Mouse (Mus musculus): ENCODE results near the gene Lrpap1. TPM values are rescaled to one million over a fixed set of nuclear protein-coding genes. Genes with fewer than 3 reads are reported as not detected.

Gene Lrpap1
- polyA plus RNA-seq, 1 experiment from 2014 or later, result 67.0 TPM

DNA sequence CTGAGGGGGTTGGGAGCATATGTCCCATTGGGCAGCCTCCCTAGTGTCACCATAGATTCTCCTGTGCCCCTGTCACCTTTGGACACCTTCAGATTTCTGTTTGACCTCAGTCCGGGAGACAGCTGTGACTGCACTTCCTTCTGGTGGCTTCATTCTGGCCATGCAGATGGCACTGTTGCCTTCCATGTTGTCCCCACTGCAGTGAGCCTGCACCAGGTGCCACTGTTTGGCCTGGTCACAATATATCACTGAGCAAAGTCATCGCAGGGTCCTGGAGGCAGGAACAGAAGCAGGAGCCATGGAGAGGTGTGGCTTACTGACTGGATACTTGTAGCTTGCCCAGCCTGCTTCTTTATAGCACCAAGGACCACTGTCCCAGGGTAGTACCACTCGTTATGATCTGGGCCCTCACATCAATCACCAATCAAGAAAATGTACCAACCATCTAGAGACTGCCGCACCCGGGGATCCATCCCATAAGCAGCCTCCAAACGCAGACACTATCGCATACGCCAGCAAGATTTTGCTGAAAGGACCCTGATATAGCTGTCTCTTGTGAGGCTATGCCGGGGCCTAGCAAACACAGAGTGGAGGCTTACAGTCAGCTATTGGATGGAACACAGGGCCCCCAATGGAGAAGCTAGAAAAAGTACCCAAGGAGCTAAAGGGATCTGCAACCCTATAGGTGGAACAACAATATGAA, 26.9 kb upstream of the Lrpap1 start:
- H3K36me3 ChIP-seq (ENCODE audit: control insufficient read depth, insufficient read depth, low read length), result no peaks in the 10 kb centered on the region
- H3K4me3 ChIP-seq (ENCODE audit: low read depth, low read length), result no peak overlapping the region
- 93% methylated on average over 9 of the region's 9 CpGs for WGBS
- no peak for ATAC-seq (ENCODE audit: insufficient number of reproducible peaks, low FRiP score, low TSS enrichment, low read depth)
- no peaks in the 10 kb centered on the region for H3K27me3 ChIP-seq (ENCODE audit: control insufficient read depth, insufficient read depth, low read length)
- H3K9me3 ChIP-seq (ENCODE audit: control insufficient read depth, low read length), result no peaks in the 10 kb centered on the region
- no peak overlapping the region for H3K27ac ChIP-seq (replicated peaks; ENCODE audit: low read depth, low read length)
- no peak overlapping the region for H3K4me2 ChIP-seq (ENCODE audit: low read depth, severe bottlenecking)
- no peaks in the 10 kb centered on the region for H3K4me1 ChIP-seq (ENCODE audit: control insufficient read depth, insufficient read depth, low read length)
- DNase-seq (ENCODE audit: low spot score), result no peak
- no peak overlapping the region for H3K9ac ChIP-seq (ENCODE audit: low read length)

DNA sequence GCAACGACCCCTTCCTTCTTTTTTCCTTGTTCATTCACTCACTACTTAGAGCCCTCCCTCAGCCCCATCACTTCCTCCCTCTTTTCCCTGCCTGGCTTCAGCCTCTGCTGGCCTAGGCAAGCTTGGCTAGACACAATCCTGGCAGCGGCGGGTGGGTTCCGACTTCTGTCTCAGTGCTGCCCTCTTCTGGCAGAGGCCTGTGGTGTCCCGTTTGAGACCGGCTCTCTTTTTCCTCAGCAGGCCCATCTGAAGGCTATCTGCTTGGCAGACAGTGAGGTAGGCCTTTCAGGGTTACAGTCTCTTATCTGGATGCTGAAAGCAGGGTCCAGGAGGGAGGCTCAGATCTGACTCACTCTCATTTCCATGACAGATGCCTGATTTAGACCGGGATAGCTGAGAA, 26.2 kb upstream of the Lrpap1 start:
- Histone ChIP-seq H3K9ac (ENCODE audit: low read length) (no peak overlapping the region), H3K27me3 (ENCODE audit: control insufficient read depth, insufficient read depth, low read length) (no peaks in the 10 kb centered on the region), H3K36me3 (ENCODE audit: control insufficient read depth, insufficient read depth, low read length) (no peaks in the 10 kb centered on the region), H3K4me1 (ENCODE audit: control insufficient read depth, insufficient read depth, low read length) (no peaks in the 10 kb centered on the region), H3K4me2 (ENCODE audit: low read depth, severe bottlenecking) (no peak overlapping the region), H3K27ac (replicated peaks; ENCODE audit: low read depth, low read length) (no peak overlapping the region), H3K4me3 (ENCODE audit: low read depth, low read length) (no peak overlapping the region), H3K9me3 (ENCODE audit: control insufficient read depth, low read length) (no peaks in the 10 kb centered on the region)
- peak; percentile 90 for DNase-seq (ENCODE audit: low spot score)
- ATAC-seq (ENCODE audit: insufficient number of reproducible peaks, low FRiP score, low TSS enrichment, low read depth), result no peak
- 4% methylated on average over 7 of the region's 7 CpGs for WGBS

DNA sequence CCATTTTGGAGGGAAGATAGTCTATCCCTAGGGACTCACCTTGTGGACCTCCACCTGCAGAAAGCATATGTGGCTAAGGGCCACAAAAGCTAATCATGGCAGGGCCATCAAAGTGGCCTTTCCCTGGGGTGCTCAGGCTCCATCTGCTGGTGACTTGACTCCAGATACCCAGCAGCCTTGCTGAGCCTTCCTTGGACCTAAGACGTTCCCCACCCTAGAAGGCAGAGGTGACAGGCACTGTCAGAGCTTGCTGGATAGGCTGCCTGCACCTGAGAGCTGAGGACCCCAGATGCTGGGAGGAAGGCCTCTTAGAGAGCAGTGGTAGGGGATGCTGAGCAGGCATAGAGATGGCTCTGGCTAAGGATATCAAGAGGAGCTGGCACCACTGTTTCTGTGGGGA, 25.7 kb upstream of the Lrpap1 start:
- ATAC-seq (ENCODE audit: insufficient number of reproducible peaks, low FRiP score, low TSS enrichment, low read depth) (0 out of 2 replicates have a peak, but pooled peaks have one; percentile 21), DNase-seq (ENCODE audit: low spot score) (no peak)
- H3K27me3 ChIP-seq (ENCODE audit: control insufficient read depth, insufficient read depth, low read length), result no peaks in the 10 kb centered on the region
- no peaks in the 10 kb centered on the region for H3K4me1 ChIP-seq (ENCODE audit: control insufficient read depth, insufficient read depth, low read length)
- no peaks in the 10 kb centered on the region for H3K36me3 ChIP-seq (ENCODE audit: control insufficient read depth, insufficient read depth, low read length)
- H3K27ac ChIP-seq (replicated peaks; ENCODE audit: low read depth, low read length), result no peak overlapping the region
- H3K9me3 ChIP-seq (ENCODE audit: control insufficient read depth, low read length), result no peaks in the 10 kb centered on the region
- no peak overlapping the region for H3K4me2 ChIP-seq (ENCODE audit: low read depth, severe bottlenecking)
- 22% methylated on average over 1 of the region's 1 CpGs for WGBS
- H3K9ac ChIP-seq (ENCODE audit: low read length), result no peak overlapping the region
- H3K4me3 ChIP-seq (ENCODE audit: low read depth, low read length), result no peak overlapping the region

- Histone ChIP-seq H3K9me3 (ENCODE audit: control insufficient read depth, low read length) (no peaks in the 10 kb centered on the region), H3K4me1 (ENCODE audit: control insufficient read depth, insufficient read depth, low read length) (no peaks in the 10 kb centered on the region), H3K36me3 (ENCODE audit: control insufficient read depth, insufficient read depth, low read length) (no peaks in the 10 kb centered on the region), H3K27me3 (ENCODE audit: control insufficient read depth, insufficient read depth, low read length) (no peaks in the 10 kb centered on the region), H3K27ac (replicated peaks; ENCODE audit: low read depth, low read length) (no peak overlapping the region), H3K4me3 (ENCODE audit: low read depth, low read length) (no peak overlapping the region), H3K4me2 (ENCODE audit: low read depth, severe bottlenecking) (no peak overlapping the region), H3K9ac (ENCODE audit: low read length) (no peak overlapping the region)
- DNase-seq (ENCODE audit: low spot score), result no peak
- no peak for ATAC-seq (ENCODE audit: insufficient number of reproducible peaks, low FRiP score, low TSS enrichment, low read depth)
- 86% methylated on average over 7 of the region's 7 CpGs for WGBS
Observed at GRCm38 (mm10) chr5:35129767-35130191, 24.2 kb upstream of the Lrpap1 start.

- Histone ChIP-seq H3K27me3 (ENCODE audit: control insufficient read depth, insufficient read depth, low read length) (no peaks in the 10 kb centered on the region), H3K4me1 (ENCODE audit: control insufficient read depth, insufficient read depth, low read length) (no peaks in the 10 kb centered on the region), H3K27ac (replicated peaks; ENCODE audit: low read depth, low read length) (no peak overlapping the region), H3K36me3 (ENCODE audit: control insufficient read depth, insufficient read depth, low read length) (no peaks in the 10 kb centered on the region), H3K4me2 (ENCODE audit: low read depth, severe bottlenecking) (no peak overlapping the region), H3K9me3 (ENCODE audit: control insufficient read depth, low read length) (no peaks in the 10 kb centered on the region), H3K9ac (ENCODE audit: low read length) (no peak overlapping the region), H3K4me3 (ENCODE audit: low read depth, low read length) (no peak overlapping the region)
- ATAC-seq (ENCODE audit: insufficient number of reproducible peaks, low FRiP score, low TSS enrichment, low read depth) (no peak), DNase-seq (ENCODE audit: low spot score) (no peak)
- WGBS, result 89% methylated on average over 16 of the region's 16 CpGs
Observed at GRCm38 (mm10) chr5:35129208-35129607, 23.6 kb upstream of the Lrpap1 start.

- 62% methylated on average over 8 of the region's 8 CpGs for WGBS
- ATAC-seq (ENCODE audit: insufficient number of reproducible peaks, low FRiP score, low TSS enrichment, low read depth) (no peak), DNase-seq (ENCODE audit: low spot score) (no peak)
- no peaks in the 10 kb centered on the region for H3K27me3 ChIP-seq (ENCODE audit: control insufficient read depth, insufficient read depth, low read length)
- no peaks in the 10 kb centered on the region for H3K4me1 ChIP-seq (ENCODE audit: control insufficient read depth, insufficient read depth, low read length)
- no peaks in the 10 kb centered on the region for H3K36me3 ChIP-seq (ENCODE audit: control insufficient read depth, insufficient read depth, low read length)
- no peaks in the 10 kb centered on the region for H3K9me3 ChIP-seq (ENCODE audit: control insufficient read depth, low read length)
- H3K4me2 ChIP-seq (ENCODE audit: low read depth, severe bottlenecking), result no peak overlapping the region
- no peak overlapping the region for H3K4me3 ChIP-seq (ENCODE audit: low read depth, low read length)
- no peak overlapping the region for H3K9ac ChIP-seq (ENCODE audit: low read length)
- no peak overlapping the region for H3K27ac ChIP-seq (replicated peaks; ENCODE audit: low read depth, low read length)
Observed at GRCm38 (mm10) chr5:35120024-35120423, 14.5 kb upstream of the Lrpap1 start.

DNA sequence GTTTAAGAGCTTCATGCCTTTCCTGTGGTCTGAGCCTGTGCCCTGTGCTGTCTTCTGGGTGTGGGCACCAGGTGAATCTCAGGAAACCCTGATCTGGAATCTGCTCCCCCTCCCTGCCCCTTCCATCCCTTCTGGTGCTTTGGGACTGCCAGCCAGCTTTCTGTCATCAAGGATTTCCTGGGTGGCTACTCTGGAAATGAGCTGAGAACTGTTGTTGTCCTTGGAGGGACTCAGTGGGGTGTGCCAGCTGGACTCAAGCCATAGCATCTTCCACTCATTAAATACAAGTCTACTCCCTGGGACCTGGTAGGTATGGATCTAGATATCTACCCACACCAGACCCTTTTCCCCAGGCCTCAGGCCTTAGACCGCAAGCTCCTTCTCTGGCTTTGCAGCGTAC, 12.9 kb upstream of the Lrpap1 start:
- WGBS, result 82% methylated on average over 2 of the region's 2 CpGs
- Histone ChIP-seq H3K27ac (replicated peaks; ENCODE audit: low read depth, low read length) (no peak overlapping the region), H3K9ac (ENCODE audit: low read length) (no peak overlapping the region), H3K4me1 (ENCODE audit: control insufficient read depth, insufficient read depth, low read length) (no peaks in the 10 kb centered on the region), H3K4me3 (ENCODE audit: low read depth, low read length) (no peak overlapping the region), H3K9me3 (ENCODE audit: control insufficient read depth, low read length) (no peaks in the 10 kb centered on the region), H3K36me3 (ENCODE audit: control insufficient read depth, insufficient read depth, low read length) (no peaks in the 10 kb centered on the region), H3K4me2 (ENCODE audit: low read depth, severe bottlenecking) (no peak overlapping the region), H3K27me3 (ENCODE audit: control insufficient read depth, insufficient read depth, low read length) (no peaks in the 10 kb centered on the region)
- DNase-seq (ENCODE audit: low spot score), result no peak
- ATAC-seq (ENCODE audit: insufficient number of reproducible peaks, low FRiP score, low TSS enrichment, low read depth), result no peak

- no peaks in the 10 kb centered on the region for H3K27me3 ChIP-seq (ENCODE audit: control insufficient read depth, insufficient read depth, low read length)
- WGBS, result 79% methylated on average over 3 of the region's 3 CpGs
- ATAC-seq (ENCODE audit: insufficient number of reproducible peaks, low FRiP score, low TSS enrichment, low read depth) (no peak), DNase-seq (ENCODE audit: low spot score) (no peak)
- no peaks in the 10 kb centered on the region for H3K4me1 ChIP-seq (ENCODE audit: control insufficient read depth, insufficient read depth, low read length)
- no peak overlapping the region for H3K4me3 ChIP-seq (ENCODE audit: low read depth, low read length)
- no peaks in the 10 kb centered on the region for H3K9me3 ChIP-seq (ENCODE audit: control insufficient read depth, low read length)
- no peak overlapping the region for H3K9ac ChIP-seq (ENCODE audit: low read length)
- H3K27ac ChIP-seq (replicated peaks; ENCODE audit: low read depth, low read length), result no peak overlapping the region
- no peak overlapping the region for H3K4me2 ChIP-seq (ENCODE audit: low read depth, severe bottlenecking)
- H3K36me3 ChIP-seq (ENCODE audit: control insufficient read depth, insufficient read depth, low read length), result no peaks in the 10 kb centered on the region
Observed at GRCm38 (mm10) chr5:35117633-35118032, 12.1 kb upstream of the Lrpap1 start.

GRCm38 (mm10) chr5:35116002-35116401, 10.4 kb upstream of the Lrpap1 start:
- WGBS, result 70% methylated on average over 3 of the region's 3 CpGs
- H3K4me1 ChIP-seq (ENCODE audit: control insufficient read depth, insufficient read depth, low read length), result no peaks in the 10 kb centered on the region
- no peak for ATAC-seq (ENCODE audit: insufficient number of reproducible peaks, low FRiP score, low TSS enrichment, low read depth)

More at GRCm38 (mm10) chr5:35116002-35116401, 10.4 kb upstream of the Lrpap1 start:
- Histone ChIP-seq H3K4me2 (ENCODE audit: low read depth, severe bottlenecking) (no peak overlapping the region), H3K27ac (replicated peaks; ENCODE audit: low read depth, low read length) (no peak overlapping the region), H3K9me3 (ENCODE audit: control insufficient read depth, low read length) (no peaks in the 10 kb centered on the region), H3K36me3 (ENCODE audit: control insufficient read depth, insufficient read depth, low read length) (no peaks in the 10 kb centered on the region), H3K4me3 (ENCODE audit: low read depth, low read length) (no peak overlapping the region), H3K27me3 (ENCODE audit: control insufficient read depth, insufficient read depth, low read length) (no peaks in the 10 kb centered on the region), H3K9ac (ENCODE audit: low read length) (no peak overlapping the region)
- no peak for DNase-seq (ENCODE audit: low spot score)
